Mouse (Mus musculus) heart, postnatal 0 days (tissue): Measurements from ENCODE around the gene Pax4. TPM values are rescaled to one million over a fixed set of nuclear protein-coding genes. Genes with fewer than 3 reads are reported as not detected.

Experiments
- ATAC-seq: fragments of 200-750 bp; cut with Nextera tagmentation; 2 replicates; pipeline ENCODE4 v1.8.0; 2017; ENCODE audit warnings: low read depth, moderate number of reproducible peaks, moderate library complexity; ENCODE audit not compliant: insufficient read depth
- DNase-seq: peaks from one replicate; pipeline ENCODE4 v3.0.0-alpha.2; 2016; ENCODE audit warnings: low spot score
- H3K27ac ChIP-seq: fragments of 300-500 bp; sonication (generic); 2 replicates; pipeline ENCODE4 v1.5.1; 2014; ENCODE audit warnings: low read depth, mild to moderate bottlenecking
- H3K27me3 ChIP-seq: fragments of 300-500 bp; sonication (generic); 2 replicates; pipeline ENCODE4 v1.6.1; 2014; ENCODE audit warnings: low read length, mixed read lengths; ENCODE audit not compliant: control insufficient read depth, insufficient read depth
- H3K36me3 ChIP-seq: fragments of 300-500 bp; sonication (generic); replicated peaks from 2 replicates; pipeline ENCODE4 v1.6.1; 2014; ENCODE audit warnings: low read length, mixed read lengths; ENCODE audit not compliant: control insufficient read depth, insufficient read depth
- H3K4me1 ChIP-seq: fragments of 300-500 bp; sonication (generic); 2 replicates; pipeline ENCODE4 v1.6.1; 2014; ENCODE audit warnings: antibody characterized with exemption; ENCODE audit not compliant: control insufficient read depth, insufficient read depth
- H3K4me2 ChIP-seq: fragments of 300-500 bp; sonication (generic); 2 replicates; pipeline ENCODE4 v1.6.1; 2014; ENCODE audit warnings: low read depth, mild to moderate bottlenecking, low read length, moderate library complexity
- H3K4me3 ChIP-seq: fragments of 300-500 bp; sonication (generic); 2 replicates; pipeline ENCODE4 v1.5.1; 2014; ENCODE audit warnings: low read depth, low read length
- H3K9ac ChIP-seq: fragments of 300-500 bp; sonication (generic); replicated peaks from 2 replicates; pipeline ENCODE4 v1.6.1; 2014; ENCODE audit warnings: low read depth, low read length, mixed read lengths
- H3K9me3 ChIP-seq: fragments of 300-500 bp; sonication (generic); replicated peaks from 2 replicates; pipeline ENCODE4 v1.6.1; 2016; ENCODE audit warnings: low read length; ENCODE audit not compliant: control insufficient read depth
- CTCF ChIP-seq: IDR thresholded peaks from 2 replicates; pipeline ENCODE4 v1.5.1; 2016; ENCODE audit warnings: antibody characterized with exemption, control low read depth, low read depth
- EP300 ChIP-seq: IDR thresholded peaks from 2 replicates; pipeline ENCODE4 v1.6.1; 2016; ENCODE audit warnings: antibody characterized with exemption, low read depth
- WGBS: fragments of 180-500 bp; shearing (Covaris S2); extraction: QIAGEN DNeasy Blood & Tissue Kit; methylation state at CpG from one replicate; pipeline ENCODE4 v1.1.7; 2014; 5-methylcytosine and 5-hydroxymethylcytosine counted together
- polyA plus RNA-seq: library from polyadenylated mRNA; unstranded; fragments of >200 nt; fragmentation: Nextera tagmentation; extraction: Ambion mirVana; gene quantifications from 2 replicates; pipeline ENCODE4 v1.2.1, GENCODE M21; 2015
- total RNA-seq: library from RNA; depleted of rRNA; stranded (reverse); fragments of >200 nt; gene quantifications from 2 replicates; pipeline ENCODE4 v1.2.3, GENCODE M21; 2014; ENCODE audit warnings: low replicate concordance

The Pax4 gene
- total and polyA plus RNA-seq, 2 experiments from 2014 or later: not detected

DNA sequence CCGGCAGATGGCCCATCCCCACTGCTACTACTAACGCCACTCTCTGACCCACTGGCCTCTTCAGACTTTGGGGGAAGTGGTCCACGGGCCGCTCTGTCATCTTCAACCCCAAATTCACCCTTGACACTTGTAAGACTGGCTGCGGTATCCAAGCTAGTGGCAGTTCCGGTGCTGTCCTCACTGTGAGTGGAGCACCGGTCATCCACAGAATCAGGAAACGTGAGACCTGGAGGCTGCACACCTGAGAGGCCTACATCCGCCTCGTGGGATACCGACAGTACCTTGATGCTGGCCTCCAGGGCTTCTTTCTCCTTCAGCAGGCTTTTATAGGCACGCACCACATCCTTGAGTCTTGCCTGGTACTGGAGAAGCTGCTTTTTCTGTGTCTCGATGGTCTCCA is 28.3 kb downstream of the Pax4 start:
- DNase-seq: no peak
- H3K4me1 ChIP-seq: peaks cover 40% of the 10 kb centered on the region
- H3K27ac ChIP-seq: peak overlapping the region; percentile 57

DNA sequence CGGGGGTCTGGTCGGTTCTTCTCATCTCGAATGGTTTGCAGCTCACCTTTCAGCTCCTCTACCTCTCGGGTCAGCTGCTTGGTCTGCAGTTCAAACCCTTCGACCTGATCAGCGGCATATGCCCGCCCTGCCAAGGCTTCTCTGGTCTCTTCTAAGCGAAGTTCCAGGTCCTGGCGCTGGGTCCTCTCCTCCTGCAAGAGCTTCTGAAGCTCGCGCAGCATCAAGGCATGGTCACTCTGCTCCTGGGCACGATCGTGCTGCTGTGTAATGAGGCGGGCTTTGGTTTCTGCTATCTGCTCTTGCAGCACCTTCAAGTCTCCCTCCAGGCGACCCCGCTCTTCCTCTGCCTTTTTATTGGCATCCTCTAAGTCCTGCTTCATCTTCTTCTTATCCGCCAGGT is 28.8 kb downstream of the Pax4 start:
- Histone ChIP-seq H3K9me3 (no peaks in the 10 kb centered on the region), H3K9ac (peak overlapping the region; percentile 63), H3K27me3 (no peaks in the 10 kb centered on the region), H3K4me1 (peaks cover 40% of the 10 kb centered on the region), H3K27ac (no peak overlapping the region), H3K36me3 (peaks cover 34% of the 10 kb centered on the region), H3K4me3 (peak overlapping the region; percentile 72), H3K4me2 (peak overlapping the region; percentile 82)
- no peak for ATAC-seq
- no peak for DNase-seq
- TF ChIP-seq CTCF (no peak), EP300 (no peak)
- 77% methylated on average over 17 of the region's 17 CpGs for WGBS

More for the DNA sequence above, 28.3 kb downstream of the Pax4 start:
- ATAC-seq: no peak
- Histone ChIP-seq H3K36me3 (peaks cover 35% of the 10 kb centered on the region), H3K27me3 (no peaks in the 10 kb centered on the region), H3K4me3 (peak overlapping the region; percentile 72), H3K9ac (peak overlapping the region; percentile 63), H3K4me2 (peak overlapping the region; percentile 82), H3K9me3 (no peaks in the 10 kb centered on the region)
- no peak for TF ChIP-seq EP300
- TF ChIP-seq CTCF: no peak
- 17% methylated on average over 13 of the region's 13 CpGs for WGBS

DNA sequence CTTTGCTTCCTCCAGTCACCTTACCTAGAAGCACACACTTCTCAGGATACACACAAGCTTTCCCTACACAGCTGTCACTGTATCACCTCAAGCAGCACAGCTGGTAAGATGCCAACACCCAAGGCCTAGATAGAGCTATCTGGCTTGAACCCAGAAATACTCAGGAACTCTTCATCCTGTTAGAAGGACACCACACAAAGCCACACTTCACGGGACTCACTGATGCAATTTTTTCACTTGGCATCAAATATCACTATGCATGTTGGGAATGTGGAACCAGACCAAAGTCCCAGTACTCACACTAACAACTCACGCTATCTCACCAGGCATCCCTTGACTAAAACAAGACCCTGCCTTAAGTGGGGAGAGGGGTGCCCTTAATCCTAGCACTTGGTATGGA is 29.5 kb downstream of the Pax4 start:
- TF ChIP-seq EP300 (no peak), CTCF (no peak)
- ATAC-seq: no peak
- H3K9me3 ChIP-seq: no peaks in the 10 kb centered on the region
- no peaks in the 10 kb centered on the region for H3K27me3 ChIP-seq
- peak overlapping the region; percentile 82 for H3K4me2 ChIP-seq
- no peak overlapping the region for H3K27ac ChIP-seq
- DNase-seq: no peak
- no peak overlapping the region for H3K4me3 ChIP-seq
- peaks cover 35% of the 10 kb centered on the region for H3K4me1 ChIP-seq
- H3K36me3 ChIP-seq: peaks cover 33% of the 10 kb centered on the region
- 25% methylated on average over 2 of the region's 2 CpGs for WGBS
- no peak overlapping the region for H3K9ac ChIP-seq

DNA sequence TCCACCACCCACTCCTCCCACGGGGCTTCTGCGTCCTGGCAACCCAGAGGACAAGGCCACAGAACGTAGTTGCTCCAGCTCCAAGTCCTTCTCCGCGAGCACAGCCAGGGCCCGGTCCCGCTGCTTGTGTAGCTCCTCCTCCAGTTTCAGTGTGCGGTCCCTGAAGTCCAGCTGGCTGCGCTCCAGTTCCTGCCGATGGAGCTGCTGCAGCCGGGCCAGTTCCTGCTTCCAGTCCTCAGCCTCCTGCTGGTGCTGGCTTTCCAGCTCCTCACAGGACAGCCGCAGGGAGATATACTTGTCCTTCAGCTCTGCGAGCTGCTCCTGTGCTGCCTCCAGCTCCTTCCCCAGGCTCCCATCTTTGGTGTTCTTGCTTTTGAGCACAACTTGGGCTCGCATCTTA is 30.7 kb downstream of the Pax4 start:
- Histone ChIP-seq H3K4me1 (peaks cover 29% of the 10 kb centered on the region), H3K9me3 (no peaks in the 10 kb centered on the region), H3K4me2 (peak overlapping the region; percentile 50), H3K4me3 (peak overlapping the region; percentile 31), H3K27ac (peak overlapping the region; percentile 86), H3K27me3 (no peaks in the 10 kb centered on the region), H3K36me3 (peaks cover 33% of the 10 kb centered on the region), H3K9ac (0 out of 2 replicates have a peak overlapping the region, but pooled peaks have one; percentile 27)
- DNase-seq (peak; percentile 76), ATAC-seq (peak; percentile 22)
- WGBS: 45% methylated on average over 14 of the region's 14 CpGs
- TF ChIP-seq CTCF (0 out of 2 replicates have a peak, but pooled peaks have one; percentile 5), EP300 (no peak)

DNA sequence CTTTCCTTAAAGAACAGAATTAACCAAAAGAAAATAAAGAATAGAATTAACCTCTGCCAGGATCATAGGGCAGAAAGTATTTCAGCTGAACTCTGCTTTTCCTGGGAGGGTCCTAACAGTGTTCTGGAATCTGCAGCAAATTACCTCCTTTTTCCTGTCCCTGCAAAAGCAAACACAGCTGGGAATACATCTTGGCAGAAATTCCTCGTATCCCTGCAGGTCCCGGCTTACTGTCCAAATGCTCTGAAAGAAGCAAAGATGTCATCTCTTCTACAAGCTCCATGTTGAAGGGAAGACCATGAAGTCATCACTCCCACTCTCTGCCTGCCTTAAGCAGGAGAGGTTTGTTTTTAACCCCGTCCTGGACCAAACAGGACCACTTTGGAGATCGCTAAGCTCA is 32.2 kb downstream of the Pax4 start:
- H3K4me1 ChIP-seq: peaks cover 29% of the 10 kb centered on the region
- peak overlapping the region; percentile 86 for H3K27ac ChIP-seq
- H3K36me3 ChIP-seq: peaks cover 33% of the 10 kb centered on the region
- ATAC-seq (no peak), DNase-seq (peak; percentile 28)
- WGBS: 51% methylated on average over 4 of the region's 4 CpGs
- H3K4me2 ChIP-seq: peak overlapping the region; percentile 50
- no peak overlapping the region for H3K4me3 ChIP-seq
- no peak for TF ChIP-seq CTCF
- no peak for TF ChIP-seq EP300
- no peaks in the 10 kb centered on the region for H3K27me3 ChIP-seq
- no peaks in the 10 kb centered on the region for H3K9me3 ChIP-seq
- H3K9ac ChIP-seq: no peak overlapping the region

DNA sequence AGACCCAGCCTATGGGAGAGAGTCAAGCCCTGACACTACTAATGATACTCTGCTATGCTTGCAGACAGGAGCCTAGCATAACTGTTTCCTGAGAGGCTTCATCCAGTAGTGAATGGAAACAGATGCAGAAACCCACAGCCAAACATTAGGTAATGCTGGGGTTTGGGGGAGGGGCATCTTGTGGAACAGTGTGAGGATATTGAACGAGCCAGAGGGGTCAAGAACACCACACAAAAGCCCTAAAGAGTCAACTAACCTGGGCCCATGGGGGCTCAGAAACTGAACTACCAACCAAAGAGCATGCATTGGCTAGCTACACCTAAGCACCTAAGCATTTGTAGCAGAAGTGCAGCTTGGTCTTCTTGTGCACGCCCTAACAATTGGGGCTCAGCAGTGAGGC is 37.9 kb downstream of the Pax4 start:
- Histone ChIP-seq H3K36me3 (peaks cover 10% of the 10 kb centered on the region), H3K4me2 (no peak overlapping the region), H3K9ac (no peak overlapping the region), H3K4me3 (no peak overlapping the region), H3K27me3 (no peaks in the 10 kb centered on the region), H3K4me1 (no peaks in the 10 kb centered on the region), H3K27ac (no peak overlapping the region), H3K9me3 (no peaks in the 10 kb centered on the region)
- TF ChIP-seq CTCF: no peak
- TF ChIP-seq EP300: no peak
- ATAC-seq (no peak), DNase-seq (no peak)
- WGBS: 69% methylated on average over 2 of the region's 2 CpGs
